Mouse (Mus musculus): ENCODE data around the gene Caskin2.

Caskin2 gene

GRCm38 (mm10) chr11:115807306-115807705 lies 6.1 kb downstream of the Caskin2 start:
- DNase-seq (ENCODE audit: low spot score in 2 of 2), result no peak

GRCm38 (mm10) chr11:115806154-115806553 lies 7.3 kb downstream of the Caskin2 start:
- no peak for DNase-seq (ENCODE audit: low spot score in 2 of 2)

DNA sequence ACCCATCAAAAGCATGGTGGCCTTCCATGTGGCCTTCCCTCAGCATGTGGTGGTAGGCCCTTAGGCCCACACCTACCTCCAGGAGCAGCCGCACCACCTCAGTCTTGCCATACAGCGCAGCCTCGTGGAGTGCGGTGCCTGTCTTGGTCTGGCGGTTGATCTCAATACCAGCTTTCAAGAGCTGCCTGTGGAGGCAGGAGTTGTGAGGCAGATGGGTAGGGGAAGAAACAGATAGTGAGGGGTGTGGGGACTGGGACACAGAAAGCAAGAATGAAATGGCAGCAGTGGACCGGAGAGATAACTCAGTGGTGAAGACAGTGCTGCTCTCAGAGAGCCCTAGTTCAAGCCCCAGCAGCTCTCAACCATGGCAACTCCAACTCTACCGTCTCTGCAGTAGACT lies 8.4 kb downstream of the Caskin2 start:
- DNase-seq (ENCODE audit: low spot score in 2 of 2), result no peak

- DNase-seq (ENCODE audit: low spot score in 2 of 2), result no peak
Observed at GRCm38 (mm10) chr11:115803072-115803709, 10.2 kb downstream of the Caskin2 start.

GRCm38 (mm10) chr11:115800981-115801380 lies 12.5 kb downstream of the Caskin2 start:
- DNase-seq (ENCODE audit: low spot score in 2 of 2), result no peak

GRCm38 (mm10) chr11:115797665-115798064 lies 15.8 kb downstream of the Caskin2 start:
- DNase-seq (ENCODE audit: low spot score in 2 of 2), result no peak

DNA sequence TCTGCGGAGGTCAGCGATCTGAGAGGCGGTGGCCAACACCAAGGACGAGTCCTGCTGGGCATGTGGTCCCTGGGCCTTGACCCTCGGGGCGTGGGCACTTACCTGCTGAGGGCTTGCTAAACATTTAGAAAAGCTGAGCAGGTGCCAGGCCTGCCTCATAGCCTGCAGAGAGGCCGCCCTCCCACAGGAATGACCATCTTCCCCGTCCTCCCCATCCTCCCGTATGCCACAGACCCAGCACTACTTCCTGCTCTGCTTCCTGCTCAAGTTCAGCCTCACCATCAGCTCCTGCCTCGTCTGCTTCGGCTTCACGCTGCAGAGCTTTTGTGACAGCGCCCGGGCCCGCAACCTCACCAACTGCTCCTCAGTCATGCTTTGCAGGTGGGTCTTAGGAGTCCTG lies 16.5 kb downstream of the Caskin2 start:
- no peak for DNase-seq (ENCODE audit: low spot score in 2 of 2)

- DNase-seq (ENCODE audit: low spot score in 2 of 2), result no peak
Observed at GRCm38 (mm10) chr11:115792353-115792752, 21.1 kb downstream of the Caskin2 start.

DNA sequence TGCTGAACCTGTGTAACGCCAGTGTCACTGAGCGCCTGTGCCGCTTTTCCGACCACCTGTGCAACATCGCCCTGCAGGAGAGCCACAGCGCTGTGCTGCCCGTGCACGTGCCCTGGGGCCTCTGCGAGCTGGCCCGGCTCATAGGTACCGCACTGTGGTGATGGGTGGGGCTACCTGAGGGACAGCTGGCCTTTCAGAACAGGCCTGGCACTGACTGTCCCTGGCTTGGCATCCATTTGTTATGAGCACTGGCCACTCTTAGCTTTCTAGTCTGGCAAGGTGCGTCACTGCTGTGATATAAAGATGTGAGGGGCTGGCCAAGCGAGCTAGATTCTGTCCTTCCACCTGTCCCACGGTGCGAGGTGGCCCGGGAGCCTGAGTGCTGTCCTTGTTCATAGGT lies 21.5 kb downstream of the Caskin2 start:
- DNase-seq (ENCODE audit: low spot score in 2 of 2), result no peak

GRCm38 (mm10) chr11:115789787-115790186 lies 23.7 kb downstream of the Caskin2 start:
- DNase-seq (ENCODE audit: low spot score in 2 of 2), result no peak

GRCm38 (mm10) chr11:115786473-115786872 lies 27.0 kb downstream of the Caskin2 start:
- no peak for DNase-seq (ENCODE audit: low spot score in 2 of 2)

GRCm38 (mm10) chr11:115780141-115781070 lies 33.0 kb downstream of the Caskin2 start:
- peak; percentile 50 to 53 for DNase-seq (ENCODE audit: low spot score in 2 of 2)

- peak; percentile 34 to 46 for DNase-seq (ENCODE audit: low spot score in 2 of 2)
Observed at GRCm38 (mm10) chr11:115779038-115779571, 34.3 kb downstream of the Caskin2 start.

DNA sequence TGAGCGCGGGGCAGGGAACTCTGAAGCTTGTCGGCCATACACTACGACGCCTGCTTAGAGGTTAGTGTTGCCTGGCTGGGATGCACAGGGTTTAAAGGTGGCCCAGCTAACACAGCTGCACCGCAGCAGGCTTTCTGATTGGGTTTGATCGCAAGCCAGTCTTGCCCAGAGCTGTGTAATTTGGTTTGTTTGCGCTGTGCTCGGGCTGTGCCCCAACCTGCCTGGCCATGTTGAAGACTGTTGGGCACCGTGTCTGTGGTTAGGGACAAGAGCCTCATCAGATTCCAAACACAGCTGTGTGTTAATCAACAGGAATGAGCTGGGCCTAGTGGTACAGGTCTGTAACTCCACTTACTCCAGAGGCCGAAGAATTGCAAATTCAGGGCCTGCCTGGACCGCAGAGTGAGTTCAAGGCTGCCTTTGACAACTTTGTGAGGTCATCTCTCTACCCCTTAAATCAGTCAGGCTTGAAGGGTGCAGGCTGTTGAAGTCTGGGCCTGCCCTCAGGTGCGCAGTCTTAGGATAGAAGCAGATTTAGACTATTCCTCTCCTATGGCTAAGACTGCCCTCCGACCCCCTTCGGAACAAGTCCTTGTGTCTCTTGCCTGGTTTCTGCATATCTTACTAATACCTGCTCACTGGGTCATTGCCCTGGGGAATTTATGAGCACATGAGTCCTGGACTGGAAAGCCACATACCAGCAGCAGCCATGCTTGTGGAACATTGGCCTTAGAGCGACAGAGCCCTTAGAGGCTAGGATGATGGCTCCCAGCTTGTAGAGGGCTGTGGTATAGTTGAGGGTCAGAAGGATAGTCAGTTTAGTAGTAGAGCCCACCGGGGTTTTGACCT lies 35.7 kb downstream of the Caskin2 start:
- DNase-seq (ENCODE audit: low spot score in 2 of 2), result no peak

- no peak for DNase-seq (ENCODE audit: low spot score in 2 of 2)
Observed at GRCm38 (mm10) chr11:115776954-115777353, 36.5 kb downstream of the Caskin2 start.

GRCm38 (mm10) chr11:115775821-115776665 lies 37.4 kb downstream of the Caskin2 start:
- peak in 1 of 2 experiments; percentile 6 for DNase-seq (ENCODE audit: low spot score in 2 of 2)

GRCm38 (mm10) chr11:115774653-115775052 lies 38.8 kb downstream of the Caskin2 start:
- DNase-seq (ENCODE audit: low spot score in 2 of 2), result no peak

DNA sequence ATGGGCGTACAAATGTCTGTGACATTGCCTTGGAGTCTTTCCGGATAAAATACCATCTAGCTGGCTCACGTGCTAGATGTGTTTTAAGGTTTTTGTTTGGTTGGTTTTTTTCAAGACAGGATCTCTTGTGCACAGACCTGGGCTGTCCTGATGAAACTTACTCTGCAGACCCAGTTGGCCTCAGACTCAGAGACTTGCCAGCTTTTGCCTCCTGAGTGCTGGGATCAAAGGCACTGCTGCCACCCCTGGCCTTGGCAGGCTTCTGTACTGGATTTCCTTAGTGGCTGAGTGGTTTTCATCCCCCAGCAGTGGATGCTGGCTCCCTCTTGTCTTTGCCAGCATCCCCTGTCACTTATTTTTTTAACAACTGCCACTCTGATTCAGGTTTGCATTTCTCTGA lies 44.5 kb downstream of the Caskin2 start:
- no peak for DNase-seq (ENCODE audit: low spot score in 2 of 2)

DNA sequence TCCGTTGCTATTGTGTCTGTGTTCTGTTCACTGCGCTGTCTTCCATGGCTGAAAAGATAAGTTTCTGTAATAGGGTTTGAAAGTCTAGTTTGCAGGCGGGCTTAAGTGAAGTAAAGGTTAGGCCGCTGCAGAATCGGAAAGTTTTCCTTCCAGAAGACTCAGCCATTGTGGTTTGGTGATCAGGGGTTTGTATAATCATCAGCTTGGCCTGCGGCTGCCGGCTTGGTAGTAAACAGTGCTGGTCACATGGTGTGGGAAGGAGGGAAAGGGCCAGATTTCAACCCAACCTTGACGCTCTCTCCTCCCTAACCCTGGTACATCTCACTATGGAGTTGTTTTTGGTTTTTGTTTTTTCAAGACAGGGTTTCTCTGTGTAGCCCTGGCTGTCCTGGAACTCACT lies 46.5 kb downstream of the Caskin2 start:
- no peak for DNase-seq (ENCODE audit: low spot score in 2 of 2)

- no peak for DNase-seq (ENCODE audit: low spot score in 2 of 2)
Observed at GRCm38 (mm10) chr11:115766356-115766943, 47.0 kb downstream of the Caskin2 start.

Data from right cerebral cortex, postnatal 36 days (tissue).